Mouse (Mus musculus): ENCODE data around the gene Gm20388.

The Gm20388 gene

GRCm38 (mm10) chr8:122576648-122577022 is 2666.0 kb downstream of the Gm20388 start, which contains the start of gene Aprt:
Gene Aprt, minus strand, starts transcription at chr8:122576909.
- DNase-seq (ENCODE audit: extremely low spot score, low read depth, low spot score), result peak; percentile 69

- DNase-seq (ENCODE audit: extremely low spot score, low read depth, low spot score), result no peak
Measured at GRCm38 (mm10) chr8:122577116-122577515, 2666.5 kb downstream of the Gm20388 start.

DNA sequence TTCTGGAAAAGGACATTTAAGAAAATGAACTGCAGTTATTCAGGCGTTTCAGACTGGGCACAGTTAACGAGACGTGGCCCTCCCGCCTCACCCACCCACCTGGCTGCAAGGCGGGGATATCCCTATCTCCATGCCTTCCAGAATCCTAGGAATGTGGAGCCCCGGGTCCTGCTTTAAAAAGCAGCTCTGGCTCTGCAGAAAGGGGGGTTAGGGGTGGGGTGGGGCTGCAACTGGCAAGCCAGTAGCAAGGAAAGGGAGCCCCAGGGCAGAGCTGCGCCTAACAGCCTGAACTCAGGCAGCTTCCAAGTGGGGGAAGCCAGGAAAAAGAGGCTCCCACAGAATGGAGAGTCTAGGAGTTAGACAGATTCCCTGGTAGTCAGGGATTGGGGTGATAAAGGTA is 2668.6 kb downstream of the Gm20388 start:
- DNase-seq (ENCODE audit: extremely low spot score, low read depth, low spot score), result no peak

DNA sequence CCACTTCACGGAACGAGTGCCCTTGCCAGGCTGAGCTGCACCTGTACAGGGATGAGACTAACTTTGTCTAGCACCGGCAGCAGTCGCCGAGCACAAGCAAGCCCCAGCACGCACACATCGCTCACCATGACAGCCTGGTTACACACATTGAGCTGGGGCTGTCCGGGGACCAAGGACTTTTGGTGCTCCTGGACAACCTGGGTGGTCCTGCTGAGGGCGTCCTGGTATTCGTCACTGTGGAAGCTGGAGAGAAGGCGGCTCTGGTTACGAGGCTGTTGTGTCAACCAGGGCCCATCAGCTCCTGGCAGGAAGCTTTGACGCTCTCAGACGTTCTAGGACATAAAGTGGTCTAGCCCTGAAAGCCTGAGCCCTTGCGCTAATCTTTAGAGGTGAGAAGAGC is 2670.3 kb downstream of the Gm20388 start:
- DNase-seq (ENCODE audit: extremely low spot score, low read depth, low spot score), result no peak

- no peak for DNase-seq (ENCODE audit: extremely low spot score, low read depth, low spot score)
Measured at GRCm38 (mm10) chr8:122584981-122585380, 2674.3 kb downstream of the Gm20388 start.

GRCm38 (mm10) chr8:122585411-122585891 is 2674.8 kb downstream of the Gm20388 start:
- no peak for DNase-seq (ENCODE audit: extremely low spot score, low read depth, low spot score)

DNA sequence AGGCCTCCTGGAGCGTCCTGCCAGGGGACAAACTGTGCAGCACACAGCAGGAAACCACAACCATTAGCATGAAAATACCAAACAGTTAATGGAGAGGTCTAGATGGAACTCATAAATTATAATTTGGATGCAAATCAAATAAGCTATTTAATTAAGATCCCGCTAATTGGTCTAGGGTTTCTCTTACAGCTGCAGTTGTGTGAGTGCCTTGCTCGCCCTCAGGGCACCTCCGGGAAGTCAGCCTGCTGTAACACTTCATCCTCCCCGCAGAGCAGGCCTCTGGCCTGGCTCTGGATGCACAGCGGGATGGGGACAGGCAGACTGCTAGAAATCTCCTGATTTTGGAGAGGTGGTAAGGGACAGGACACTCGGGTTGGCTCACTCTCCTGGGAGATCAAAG is 2675.5 kb downstream of the Gm20388 start:
- DNase-seq (ENCODE audit: extremely low spot score, low read depth, low spot score), result no peak

DNA sequence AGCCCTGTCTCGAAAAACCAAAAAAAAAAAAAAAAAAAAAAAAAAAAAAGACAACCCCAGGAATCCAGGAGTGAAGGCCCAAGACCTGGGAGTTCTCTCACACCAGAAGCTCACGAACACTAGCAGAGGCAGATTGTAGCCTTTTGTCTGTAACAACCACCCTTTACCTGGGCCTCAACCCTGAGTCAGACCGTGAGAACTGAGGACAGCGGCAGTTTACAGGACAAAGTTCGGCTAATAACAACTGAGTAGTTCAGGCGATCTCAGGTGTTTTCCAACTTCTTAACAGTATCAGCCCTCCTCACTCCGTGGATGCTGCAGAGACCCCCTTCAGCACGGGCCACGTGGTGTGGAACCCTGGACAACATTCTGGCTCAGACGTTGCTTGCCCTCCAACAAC is 2676.1 kb downstream of the Gm20388 start:
- no peak for DNase-seq (ENCODE audit: extremely low spot score, low read depth, low spot score)

- no peak for DNase-seq (ENCODE audit: extremely low spot score, low read depth, low spot score)
Measured at GRCm38 (mm10) chr8:122593240-122593639, 2682.6 kb downstream of the Gm20388 start.

- no peak for DNase-seq (ENCODE audit: extremely low spot score, low read depth, low spot score)
Measured at GRCm38 (mm10) chr8:122593783-122594507, 2683.3 kb downstream of the Gm20388 start.

DNA sequence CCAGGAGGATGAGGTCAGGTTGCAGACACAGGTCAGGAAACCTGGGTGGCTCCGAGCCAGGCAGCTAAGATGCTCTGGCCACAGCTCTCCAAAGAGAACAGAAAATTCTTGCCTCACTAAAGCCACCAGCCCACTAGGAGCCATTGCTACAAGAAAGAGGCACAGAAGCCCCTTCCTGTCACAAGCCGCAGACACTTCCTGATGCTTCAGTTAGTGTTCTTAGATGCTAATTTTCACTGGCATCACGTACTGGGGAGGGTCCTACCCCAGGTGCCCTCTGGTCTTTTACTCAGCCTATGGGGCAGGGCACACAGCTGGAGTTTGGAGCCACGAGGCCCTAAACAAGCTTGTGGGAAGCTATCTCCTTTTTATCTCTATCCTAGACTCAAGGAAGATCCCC is 2685.4 kb downstream of the Gm20388 start:
- no peak for DNase-seq (ENCODE audit: extremely low spot score, low read depth, low spot score)

DNA sequence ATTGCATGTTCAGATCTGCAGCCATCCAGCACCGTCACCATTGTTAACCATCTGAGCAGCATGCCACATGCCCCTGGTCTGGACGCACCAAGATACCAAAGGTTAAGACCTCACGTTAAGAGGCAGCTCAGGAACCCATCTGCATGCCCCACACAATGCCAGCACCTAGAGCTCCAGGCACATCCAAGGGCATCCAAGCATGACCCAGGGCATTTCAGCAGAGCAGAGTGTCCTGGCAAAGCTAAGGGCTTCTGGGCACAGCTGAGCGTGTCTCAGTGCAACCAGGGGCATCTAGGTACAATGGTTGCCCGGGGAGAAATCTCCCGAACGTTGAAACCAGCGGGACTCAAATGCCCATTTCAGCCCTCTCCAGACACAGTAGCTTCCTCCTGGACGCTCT is 2690.0 kb downstream of the Gm20388 start:
- no peak for DNase-seq (ENCODE audit: extremely low spot score, low read depth, low spot score)

GRCm38 (mm10) chr8:122604640-122605039 is 2694.0 kb downstream of the Gm20388 start:
- DNase-seq (ENCODE audit: extremely low spot score, low read depth, low spot score), result no peak

DNA sequence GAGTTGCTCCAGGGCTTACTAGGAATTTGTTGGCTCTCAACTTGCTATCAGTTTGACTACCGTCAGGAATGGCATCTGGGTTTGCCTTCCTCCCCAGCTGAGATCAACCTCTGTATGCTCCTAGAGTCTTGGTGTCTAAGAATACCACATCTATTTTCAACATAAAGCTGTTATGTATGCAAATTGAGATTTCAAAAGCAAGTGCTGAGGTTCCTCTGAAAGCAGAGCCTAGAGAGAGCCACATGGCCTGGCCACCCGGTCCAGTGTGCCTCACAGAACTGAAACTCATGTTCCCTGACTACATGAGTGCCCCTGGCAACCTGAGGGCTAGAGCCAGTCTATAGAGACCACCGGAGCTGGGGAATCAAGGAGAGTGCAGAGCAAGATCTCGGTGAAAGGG is 2694.7 kb downstream of the Gm20388 start:
- no peak for DNase-seq (ENCODE audit: extremely low spot score, low read depth, low spot score)

DNA sequence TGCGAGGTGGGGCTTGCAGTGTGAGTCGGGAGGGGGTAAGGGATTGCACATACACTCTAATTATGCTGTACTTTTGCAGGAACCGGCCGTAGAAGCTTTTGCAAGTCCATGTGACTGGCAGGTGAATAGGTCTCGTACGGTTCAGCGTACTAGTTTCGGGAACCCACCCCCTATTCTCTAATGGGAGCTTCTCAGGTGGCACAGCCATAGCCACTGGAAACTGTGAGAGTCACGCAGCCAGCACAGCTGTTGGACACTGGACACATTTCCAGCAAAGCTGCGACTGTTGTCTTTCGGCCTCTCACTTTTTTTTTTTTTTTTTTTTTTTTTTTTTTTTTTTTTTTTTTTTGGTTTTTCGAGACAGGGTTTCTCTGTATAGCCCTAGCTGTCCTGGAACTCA is 2696.2 kb downstream of the Gm20388 start:
- no peak for DNase-seq (ENCODE audit: extremely low spot score, low read depth, low spot score)

- DNase-seq (ENCODE audit: extremely low spot score, low read depth, low spot score), result no peak
Measured at GRCm38 (mm10) chr8:122610209-122610608, 2699.6 kb downstream of the Gm20388 start.

DNA sequence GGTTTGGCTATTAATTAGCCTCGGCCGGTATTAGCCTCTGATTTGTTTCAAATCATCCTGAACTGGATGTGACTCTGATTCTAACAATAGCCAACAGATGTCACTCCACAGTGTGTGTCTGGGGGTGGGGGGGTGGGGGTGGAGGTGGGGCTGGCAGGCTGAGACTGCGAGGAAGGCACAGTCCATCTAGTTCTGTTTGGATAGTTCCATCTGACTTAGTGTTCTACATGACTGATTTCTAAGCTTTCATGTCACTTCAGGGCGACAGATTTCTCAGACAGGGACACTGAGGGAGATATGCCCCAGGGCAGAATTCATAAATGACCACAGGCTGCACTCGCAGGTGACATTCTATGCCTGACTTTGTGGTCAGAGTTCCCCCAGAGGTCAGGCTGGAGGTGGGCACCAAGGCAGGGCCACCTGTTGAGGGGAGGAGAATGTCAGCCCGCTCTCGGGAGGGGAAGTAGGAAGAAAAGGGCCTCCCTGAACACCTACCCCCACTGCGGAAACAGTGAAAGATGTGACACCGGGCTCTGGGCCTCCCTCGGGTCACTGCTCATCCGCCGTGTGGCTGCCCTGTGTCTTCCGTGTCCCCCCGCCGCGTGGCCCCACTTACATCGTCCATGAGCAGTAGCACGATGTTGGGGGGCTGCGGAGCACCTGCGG is 2700.1 kb downstream of the Gm20388 start:
- DNase-seq (ENCODE audit: extremely low spot score, low read depth, low spot score), result no peak

DNA sequence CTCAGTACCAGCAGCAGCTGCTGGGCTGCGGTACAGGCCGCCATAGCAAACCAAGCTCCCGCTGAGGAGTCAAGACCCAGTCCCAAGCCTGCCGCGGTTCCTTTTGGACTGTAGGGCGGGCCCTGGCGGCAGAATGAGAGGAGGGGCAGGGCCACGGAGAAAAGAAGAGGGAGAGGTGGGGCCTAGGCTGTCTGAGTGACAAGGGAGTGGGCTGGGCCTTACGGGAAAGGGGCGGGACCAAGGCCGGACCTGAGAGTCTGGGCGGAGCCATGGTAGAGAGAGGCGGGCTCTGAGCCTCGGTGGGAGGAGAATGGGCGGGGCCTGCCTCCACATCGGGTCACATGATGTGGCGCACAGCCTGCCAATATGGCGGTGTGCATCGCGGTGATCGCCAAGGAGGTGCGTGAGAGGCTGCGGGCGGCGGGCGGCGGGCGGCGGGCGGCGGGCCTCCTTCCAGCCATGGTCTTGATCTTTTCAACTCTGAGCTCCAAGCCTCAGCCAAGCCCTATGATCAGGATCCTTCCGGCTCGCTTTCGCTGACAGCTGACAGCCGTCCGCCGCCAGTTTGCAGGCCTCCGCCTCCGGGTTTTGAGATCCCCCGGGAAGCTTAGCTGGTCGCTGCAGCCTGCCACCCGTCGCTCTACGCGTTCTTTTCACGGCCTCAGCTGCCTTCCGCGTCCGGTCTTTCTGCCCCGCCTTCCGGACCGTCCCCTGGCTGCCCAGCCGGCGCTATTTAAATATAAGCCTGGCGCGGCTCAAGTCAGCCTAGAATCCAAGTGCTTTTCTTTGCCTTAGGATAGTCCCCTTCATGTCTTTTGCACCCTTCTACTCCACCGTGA is 2700.9 kb downstream of the Gm20388 start, which contains the start of the genes Galns and Trappc2l:
TSS of gene Galns (minus strand) at position 169 of the 839 bp plus-strand sequence.
TSS of gene Trappc2l (plus strand) at position 346 of the 839 bp plus-strand sequence.
- DNase-seq (ENCODE audit: extremely low spot score, low read depth, low spot score), result peak; percentile 94

DNA sequence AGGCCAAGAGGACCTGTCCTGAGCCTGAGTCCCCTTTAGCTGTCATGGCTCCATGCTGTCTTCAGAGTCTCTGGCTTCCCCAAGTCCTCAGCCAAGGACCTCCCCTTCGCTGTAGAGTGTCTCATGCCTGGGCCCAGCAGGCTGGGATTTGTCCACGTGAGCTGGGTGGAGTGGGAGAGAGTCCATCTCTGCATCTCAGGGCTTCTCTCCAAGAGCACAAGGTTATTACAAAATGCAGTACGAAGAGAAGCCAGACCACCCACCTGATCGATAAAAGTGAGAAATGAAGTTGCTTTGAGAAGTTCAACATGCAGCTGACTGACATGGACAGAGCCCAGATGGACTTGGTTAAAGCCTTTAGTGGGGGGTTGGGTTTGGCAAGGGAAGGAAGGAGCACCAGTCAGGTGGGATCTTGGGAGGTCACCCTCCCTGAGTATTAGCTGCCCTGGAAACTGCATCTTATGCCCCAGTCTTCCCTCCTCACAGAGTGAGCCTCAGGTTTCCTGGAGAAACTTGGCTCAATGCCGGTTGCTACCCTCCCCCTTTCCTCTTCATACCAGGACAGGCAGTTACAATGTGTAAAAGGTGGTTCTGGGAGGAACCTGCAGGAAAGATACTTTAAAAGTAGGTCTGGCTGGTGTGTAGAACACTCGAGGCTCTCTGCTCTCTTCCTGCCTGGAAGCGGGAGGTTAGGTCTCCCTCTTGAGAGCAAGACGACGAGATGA is 2705.7 kb downstream of the Gm20388 start:
- DNase-seq (ENCODE audit: extremely low spot score, low read depth, low spot score), result no peak

DNA sequence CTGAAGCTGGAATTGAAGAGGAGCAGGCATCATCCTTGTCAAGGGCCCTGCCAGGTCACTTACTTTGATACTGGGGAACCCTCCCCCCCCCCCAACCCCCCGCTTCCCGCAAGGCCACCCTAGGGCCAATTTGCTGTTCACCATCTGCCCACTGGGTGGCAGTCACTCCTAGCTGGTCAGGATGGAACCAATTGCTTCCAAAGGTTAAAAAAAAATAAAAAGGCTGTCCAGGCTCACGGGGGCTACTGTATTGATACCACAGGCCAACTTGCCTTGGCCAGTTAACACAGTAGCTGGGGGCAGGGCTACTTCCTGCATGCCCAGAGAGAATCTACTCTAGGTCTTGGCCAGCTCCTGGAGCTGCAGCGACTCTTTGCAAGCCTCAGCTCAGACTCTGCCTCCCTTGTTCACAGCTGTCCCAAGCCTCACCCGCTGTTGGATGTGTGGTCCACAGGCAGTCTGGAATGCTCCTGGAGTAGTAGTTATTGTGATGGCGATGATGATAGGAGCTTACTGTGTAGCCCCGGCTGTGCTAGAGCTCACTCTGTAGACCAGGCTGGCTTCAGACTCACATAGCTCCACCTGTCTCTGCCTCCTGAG is 2707.4 kb downstream of the Gm20388 start:
- peak; percentile 71 for DNase-seq (ENCODE audit: extremely low spot score, low read depth, low spot score)
